Mouse (Mus musculus) thymus, adult 2 months (tissue): Measurements from ENCODE around the gene Fam49a.

Experiments used
- CTCF ChIP-seq: fragments of 200-500 bp; IDR thresholded peaks from 2 replicates; pipeline ENCODE4 v1.5.1; 2012; ENCODE audit warnings: mild to moderate bottlenecking, control low read depth, low read length, moderate library complexity, borderline replicate concordance; ENCODE audit not compliant: control insufficient read depth, poor library complexity, insufficient read depth; ENCODE audit errors: extremely low read depth
- POLR2A ChIP-seq: fragments of 200-500 bp; IDR thresholded peaks from 2 replicates; pipeline ENCODE4 v1.6.1; 2012; ENCODE audit warnings: mild to moderate bottlenecking, low read length, control low read depth, moderate library complexity; ENCODE audit not compliant: control insufficient read depth, poor library complexity, insufficient read depth; ENCODE audit errors: extremely low read depth

- TF ChIP-seq CTCF (no peak), POLR2A (no peak)
These were observed 134.3 kb downstream of the Fam49a start for GRCm38 (mm10) chr12:12396224-12396623.
